Mouse (Mus musculus) frontal cortex, postnatal 25 days (tissue): ENCODE measurements around the gene Engase.

Source experiments
- DNase-seq, 2 experiments: peaks; one replicate each; pipeline ENCODE4 v3.0.0; 2022; ENCODE audit warnings: low spot score in 2 of 2

Engase gene

GRCm38 (mm10) chr11:118476396-118477373 is at the start of gene Engase:
Gene Engase, plus strand, starts transcription at chr11:118476829.
- DNase-seq: peak; percentile 88 to 93

GRCm38 (mm10) chr11:118427266-118427779 is 49.3 kb upstream of the Engase start:
- DNase-seq: no peak

GRCm38 (mm10) chr11:118427986-118428385 is 48.6 kb upstream of the Engase start, which contains the start of gene C1qtnf1:
Gene C1qtnf1, plus strand, starts transcription at chr11:118428203.
- DNase-seq: no peak

GRCm38 (mm10) chr11:118428460-118428868 is 48.2 kb upstream of the Engase start:
- DNase-seq: no peak

- DNase-seq: no peak
Observed at GRCm38 (mm10) chr11:118428944-118429709, 47.5 kb upstream of the Engase start.

GRCm38 (mm10) chr11:118430291-118430885 is 46.2 kb upstream of the Engase start:
- DNase-seq: no peak

GRCm38 (mm10) chr11:118431100-118431948 is 45.3 kb upstream of the Engase start:
- no peak for DNase-seq

- DNase-seq: no peak
Observed at GRCm38 (mm10) chr11:118433398-118433868, 43.2 kb upstream of the Engase start.

- no peak for DNase-seq
Observed at GRCm38 (mm10) chr11:118434093-118434492, 42.5 kb upstream of the Engase start.

- no peak for DNase-seq
Observed at GRCm38 (mm10) chr11:118436471-118436935, 40.1 kb upstream of the Engase start.

- no peak for DNase-seq
Observed at GRCm38 (mm10) chr11:118438665-118439414, 37.8 kb upstream of the Engase start.

GRCm38 (mm10) chr11:118442691-118443090 is 33.9 kb upstream of the Engase start:
- DNase-seq: no peak

- DNase-seq: peak; percentile 47 to 59
Observed at GRCm38 (mm10) chr11:118443201-118443970, 33.2 kb upstream of the Engase start.

GRCm38 (mm10) chr11:118445843-118446242 is 30.8 kb upstream of the Engase start:
- DNase-seq: peak; percentile 44 to 59

- DNase-seq: no peak
Observed at GRCm38 (mm10) chr11:118447346-118447745, 29.3 kb upstream of the Engase start.

GRCm38 (mm10) chr11:118448385-118448784 is 28.2 kb upstream of the Engase start:
- DNase-seq: no peak

GRCm38 (mm10) chr11:118451211-118451610 is 25.4 kb upstream of the Engase start:
- DNase-seq: no peak

GRCm38 (mm10) chr11:118452955-118453354 is 23.7 kb upstream of the Engase start:
- no peak for DNase-seq
